Comparison of ENCODE assay signal across 11 mouse cellular contexts in genomic region chr17:6751221-6751859, GRCm38 (mm10). TPM values are rescaled to one million over a fixed set of nuclear protein-coding genes. Genes with fewer than 3 reads are reported as not detected.
A peak's percentile ranks its signal among the peaks of the same experiment; 100 is the strongest.
DNase-seq lines count a peak whose midpoint lies in the region; ATAC-seq lines count a peak whose summit lies in the region.
"Had no signal": no experiment of that assay in that cellular context is flagged by ENCODE, and none has a peak within 500 bp of the region (broad histone marks: within the 10 kb centered on the region; RNA-seq: fewer than 3 reads in every experiment).

No protein-coding gene starts in this region.

- no peaks in the 10 kb centered on the region for H3K9me3 ChIP-seq in forebrain, embryonic 10.5 days
- no peaks in the 10 kb centered on the region for H3K9me3 ChIP-seq in forebrain, embryonic 13.5 days (replicated peaks)
- no peaks in the 10 kb centered on the region for H3K9me3 ChIP-seq in stomach, embryonic 15.5 days

- H3K27ac ChIP-seq in forebrain, embryonic 10.5 days: 0 out of 2 replicates have a peak overlapping the region, but pooled peaks have one; percentile 2
- no peak overlapping the region for H3K27ac ChIP-seq in forebrain, embryonic 13.5 days
- peak overlapping the region; percentile 48 for H3K27ac ChIP-seq in stomach, embryonic 15.5 days

- no peak overlapping the region for H3K4me3 ChIP-seq in forebrain, embryonic 10.5 days
- H3K4me3 ChIP-seq in forebrain, embryonic 13.5 days: no peak overlapping the region
- no peak overlapping the region for H3K4me3 ChIP-seq in stomach, embryonic 15.5 days (replicated peaks)

- H3K4me1 ChIP-seq in forebrain, embryonic 10.5 days: peaks cover 48% of the 10 kb centered on the region
- peaks cover 15% of the 10 kb centered on the region for H3K4me1 ChIP-seq in forebrain, embryonic 13.5 days
- H3K4me1 ChIP-seq in stomach, embryonic 15.5 days: peaks cover 3% of the 10 kb centered on the region

- H3K9ac ChIP-seq in forebrain, embryonic 13.5 days: no peak overlapping the region
- no peak overlapping the region for H3K9ac ChIP-seq in stomach, embryonic 15.5 days

- no peak overlapping the region for H3K4me2 ChIP-seq in forebrain, embryonic 13.5 days
- H3K4me2 ChIP-seq in stomach, embryonic 15.5 days: no peak overlapping the region
- H3K4me2 ChIP-seq: liver, embryonic 11.5 days had no signal

- peaks cover 97% of the 10 kb centered on the region for H3K36me3 ChIP-seq in forebrain, embryonic 10.5 days (replicated peaks)
- H3K36me3 ChIP-seq in forebrain, embryonic 13.5 days (ENCODE audit: poor library complexity, severe bottlenecking): peaks cover 75% of the 10 kb centered on the region
- H3K36me3 ChIP-seq in stomach, embryonic 15.5 days: peaks cover 7% of the 10 kb centered on the region; the same call in 1 of the 2 replicates

- intact Hi-C loops in heart, postnatal 10 days (cut with DNase I): no loop called here
- intact Hi-C loops in gastrocnemius, postnatal 36 days (cut with DNase I): no loop called here

- 81% methylated on average over 11 of the region's 11 CpGs for WGBS in forebrain, embryonic 10.5 days
- 86% methylated on average over 11 of the region's 11 CpGs for WGBS in forebrain, embryonic 13.5 days
- 66% methylated on average over 11 of the region's 11 CpGs for WGBS in stomach, embryonic 15.5 days

- no peak for ATAC-seq in forebrain, embryonic 13.5 days
- no peak for ATAC-seq in stomach, embryonic 15.5 days (ENCODE audit: insufficient read depth, low FRiP score, low read depth)
- ATAC-seq: forebrain, embryonic 14.5 days had no signal

- H3K27me3 ChIP-seq in forebrain, embryonic 10.5 days (ENCODE audit: poor library complexity, severe bottlenecking): no peaks in the 10 kb centered on the region
- H3K27me3 ChIP-seq in forebrain, embryonic 13.5 days: no peaks in the 10 kb centered on the region
- no peaks in the 10 kb centered on the region for H3K27me3 ChIP-seq in stomach, embryonic 15.5 days (replicated peaks)

- DNase-seq in forebrain, embryonic 10.5 days (ENCODE audit: extremely low spot score, low spot score): no peak
- peak; percentile 35 to 63 for DNase-seq in urinary bladder, adult 18-20 months (ENCODE audit: low spot score in 2 of 2)
- no peak for DNase-seq in urinary bladder, postnatal 10 days (ENCODE audit: low spot score)
- peak; percentile 46 to 59 for DNase-seq in heart, postnatal 10 days
- DNase-seq in yolk sac, embryonic 10.5 days (ENCODE audit: low spot score): no peak
- no peak for DNase-seq in gastrocnemius, postnatal 36 days
- DNase-seq: cerebellum, postnatal 14 days had no signal

RNA-seq across cellular contexts. Expression of gene Ezr, which starts 31.2 kb away (rescaled TPM):
- 103 and 116 TPM in 2 replicates for polyA plus RNA-seq in forebrain, embryonic 10.5 days (2016; fragmentation: Nextera tagmentation; extraction: Ambion mirVana)
- polyA plus RNA-seq in forebrain, embryonic 13.5 days (2015; fragmentation: Nextera tagmentation; extraction: Ambion mirVana): 113 and 117 TPM in 2 replicates
- 10 to 100 TPM; 68.1 to 83.6 TPM for total RNA-seq in heart, postnatal 10 days (2021)
- polyA plus RNA-seq in stomach, embryonic 15.5 days (2015; fragmentation: Nextera tagmentation; extraction: Ambion mirVana): 223 and 228 TPM in 2 replicates
- 1 to 10 TPM; 2.1 to 2.5 TPM for total RNA-seq in gastrocnemius, postnatal 36 days (2021)

Comparison
In these comparisons a context has a peak if more than half of its experiments do, and no peak if none do; other contexts are left out.
1. DNase-seq: peak in urinary bladder, adult 18-20 months (2 of 2) and heart, postnatal 10 days (2 of 2); none in forebrain, embryonic 10.5 days (single experiment), urinary bladder, postnatal 10 days (single experiment), yolk sac, embryonic 10.5 days (single experiment) and gastrocnemius, postnatal 36 days (0 of 2).